Mouse (Mus musculus) MEL (cell line): Measurements from ENCODE around the gene Fam189b. TPM values are rescaled to one million over a fixed set of nuclear protein-coding genes. Genes with fewer than 3 reads are reported as not detected.

Experiments used
- DNase-seq: peaks from one replicate; pipeline ENCODE4 v3.0.0; 2011; ENCODE audit warnings: low read depth, low spot score
- H3K27ac ChIP-seq: 2 replicates; pipeline ENCODE4 v1.5.1; 2012; ENCODE audit warnings: low read depth, mild to moderate bottlenecking, control low read depth, low read length, moderate library complexity; ENCODE audit not compliant: control insufficient read depth
- H3K27me3 ChIP-seq, 2 experiments: fragments of 150-350 bp in 1 of 2; sonication (generic) in 1 of 2; 2 replicates each; pipeline ENCODE4 v1.6.1; 2012; ENCODE audit warnings: low read length in 2 of 2, mild to moderate bottlenecking in 2 of 2, improper control_type of control experiment in 1 of 2, moderate library complexity in 1 of 2; ENCODE audit not compliant: insufficient read depth in 2 of 2, control insufficient read depth in 1 of 2
- H3K36me3 ChIP-seq, 2 experiments: 2 replicates each; pipeline ENCODE4 v1.6.1; 2012 to 2014; ENCODE audit warnings: low read length in 2 of 2, improper control_type of control experiment in 1 of 2, inconsistent platforms in 1 of 2, mild to moderate bottlenecking in 1 of 2; ENCODE audit not compliant: insufficient read depth in 2 of 2, control insufficient read depth in 1 of 2
- H3K4me1 ChIP-seq, 2 experiments: fragments of 150-350 bp in 1 of 2; sonication (generic) in 1 of 2; 2 replicates each; pipeline ENCODE4 v1.6.1; 2012; ENCODE audit warnings: low read length in 2 of 2, improper control_type of control experiment in 1 of 2, mild to moderate bottlenecking in 1 of 2; ENCODE audit not compliant: insufficient read depth in 2 of 2, control insufficient read depth in 1 of 2
- H3K4me3 ChIP-seq, 2 experiments: fragments of 150-350 bp in 1 of 2; sonication (generic) in 1 of 2; 2 replicates each; pipeline ENCODE4 v1.5.1; 2012; ENCODE audit warnings: low read depth in 2 of 2, low read length in 2 of 2, mild to moderate bottlenecking in 2 of 2, moderate library complexity in 2 of 2, control low read depth in 1 of 2, improper control_type of control experiment in 1 of 2; ENCODE audit not compliant: control insufficient read depth in 1 of 2, insufficient read depth in 1 of 2
- H3K79me2 ChIP-seq: 2 replicates; pipeline ENCODE4 v1.6.1; 2012; ENCODE audit warnings: mild to moderate bottlenecking, low read length, moderate library complexity; ENCODE audit not compliant: control insufficient read depth, poor library complexity, insufficient read depth
- H3K9ac ChIP-seq: 2 replicates; pipeline ENCODE4 v1.6.1; 2012; ENCODE audit warnings: low read depth, mild to moderate bottlenecking, control low read depth, low read length, moderate library complexity; ENCODE audit not compliant: control insufficient read depth, poor library complexity, severe bottlenecking
- H3K9me3 ChIP-seq: fragments of 150-350 bp; sonication (generic); replicated peaks from 2 replicates; pipeline ENCODE4 v1.6.1; 2012; ENCODE audit warnings: mild to moderate bottlenecking, low read length, improper control_type of control experiment, moderate library complexity; ENCODE audit not compliant: insufficient read depth
- BHLHE40 ChIP-seq: IDR thresholded peaks from 2 replicates; pipeline ENCODE4 v1.6.1; 2012; ENCODE audit warnings: low read depth, mild to moderate bottlenecking, inconsistent platforms, low read length, improper control_type of control experiment, borderline replicate concordance
- CTCF ChIP-seq, 3 experiments: IDR thresholded peaks in 2 of 3; conservative IDR thresholded peaks in 1 of 3; 2 replicates each; pipeline ENCODE4 v1.5.1; 2011 to 2012; ENCODE audit warnings: low read length in 3 of 3, low read depth in 2 of 3, mild to moderate bottlenecking in 2 of 3, improper control_type of control experiment in 1 of 3, inconsistent platforms in 1 of 3, mixed read lengths in 1 of 3, moderate library complexity in 1 of 3; ENCODE audit not compliant: control insufficient read depth in 1 of 3, insufficient read depth in 1 of 3, poor library complexity in 1 of 3, severe bottlenecking in 1 of 3
- EP300 ChIP-seq, 2 experiments: IDR thresholded peaks; 2 replicates each; pipeline ENCODE4 v1.6.1; 2011; ENCODE audit warnings: improper control_type of control experiment in 2 of 2, low read length in 2 of 2, low read depth in 1 of 2, mild to moderate bottlenecking in 1 of 2
- ETS1 ChIP-seq: IDR thresholded peaks from 2 replicates; pipeline ENCODE4 v1.6.1; 2012; ENCODE audit warnings: low read depth, mild to moderate bottlenecking, inconsistent platforms, low read length, improper control_type of control experiment, moderate library complexity
- GABPA ChIP-seq: IDR thresholded peaks from 2 replicates; pipeline ENCODE4 v1.6.1; 2012; ENCODE audit warnings: low read depth, mild to moderate bottlenecking, inconsistent platforms, low read length, improper control_type of control experiment, moderate library complexity
- JUND ChIP-seq: IDR thresholded peaks from 2 replicates; pipeline ENCODE4 v1.6.1; 2011; ENCODE audit warnings: low read depth, mild to moderate bottlenecking, improper control_type of control experiment, low read length
- KAT2A ChIP-seq: conservative IDR thresholded peaks from 2 replicates; pipeline ENCODE4 v1.6.1; 2012; ENCODE audit warnings: low read depth, low read length, improper control_type of control experiment, inconsistent platforms
- MAZ ChIP-seq: IDR thresholded peaks from 2 replicates; pipeline ENCODE4 v1.6.1; 2012; ENCODE audit warnings: low read depth, mild to moderate bottlenecking, inconsistent platforms, low read length, improper control_type of control experiment
- MEF2A ChIP-seq: IDR thresholded peaks from 2 replicates; pipeline ENCODE4 v1.6.1; 2014; ENCODE audit warnings: low read depth, mild to moderate bottlenecking, inconsistent platforms, low read length, improper control_type of control experiment; ENCODE audit not compliant: poor library complexity, insufficient replicate concordance, severe bottlenecking; ENCODE audit errors: extremely low read depth
- MXI1 ChIP-seq: IDR thresholded peaks from 2 replicates; pipeline ENCODE4 v1.6.1; 2011; ENCODE audit warnings: mild to moderate bottlenecking, low read depth, low read length, improper control_type of control experiment
- MYB ChIP-seq: IDR thresholded peaks from 2 replicates; pipeline ENCODE4 v1.6.1; 2011; ENCODE audit warnings: mild to moderate bottlenecking, low read depth, low read length, improper control_type of control experiment
- MYC ChIP-seq: IDR thresholded peaks from 2 replicates; pipeline ENCODE4 v1.6.1; 2011; ENCODE audit warnings: low read depth, mild to moderate bottlenecking, low read length, improper control_type of control experiment, moderate library complexity
- NELFE ChIP-seq: IDR thresholded peaks from 2 replicates; pipeline ENCODE4 v1.6.1; 2011; ENCODE audit warnings: low read depth, low read length, improper control_type of control experiment
- NRF1 ChIP-seq: IDR thresholded peaks from 2 replicates; pipeline ENCODE4 v1.6.1; 2014; ENCODE audit warnings: low read depth, mild to moderate bottlenecking, inconsistent platforms, low read length, improper control_type of control experiment, moderate library complexity; ENCODE audit not compliant: poor library complexity, insufficient read depth, severe bottlenecking
- POLR2A ChIP-seq, 2 experiments: IDR thresholded peaks; 2 replicates each; pipeline ENCODE4 v1.6.1; 2011 to 2012; ENCODE audit warnings: low read length in 2 of 2, mild to moderate bottlenecking in 2 of 2, control low read depth in 1 of 2, improper control_type of control experiment in 1 of 2, low read depth in 1 of 2, moderate library complexity in 1 of 2; ENCODE audit not compliant: control insufficient read depth in 1 of 2, insufficient read depth in 1 of 2, poor library complexity in 1 of 2
- RAD21 ChIP-seq: IDR thresholded peaks from 2 replicates; pipeline ENCODE4 v1.6.1; 2011; ENCODE audit warnings: mild to moderate bottlenecking, low read depth, low read length, improper control_type of control experiment
- RCOR1 ChIP-seq: IDR thresholded peaks from 2 replicates; pipeline ENCODE4 v1.6.1; 2012; ENCODE audit warnings: low read depth, mild to moderate bottlenecking, inconsistent platforms, low read length, improper control_type of control experiment
- SIN3A ChIP-seq: IDR thresholded peaks from 2 replicates; pipeline ENCODE4 v1.6.1; 2012; ENCODE audit warnings: low read length, improper control_type of control experiment, inconsistent platforms
- TAL1 ChIP-seq: IDR thresholded peaks from 2 replicates; pipeline ENCODE4 v1.6.1; 2012; ENCODE audit warnings: mild to moderate bottlenecking, inconsistent platforms, low read length, moderate library complexity, mixed read lengths
- TBP ChIP-seq: IDR thresholded peaks from 2 replicates; pipeline ENCODE4 v1.8.0; 2011; ENCODE audit warnings: low read depth, low read length, improper control_type of control experiment
- TCF12 ChIP-seq: IDR thresholded peaks from 2 replicates; pipeline ENCODE4 v1.6.1; 2014; ENCODE audit warnings: low read depth, mild to moderate bottlenecking, inconsistent platforms, low read length, improper control_type of control experiment, moderate library complexity
- USF1 ChIP-seq: IDR thresholded peaks from 2 replicates; pipeline ENCODE4 v1.6.1; 2014; ENCODE audit warnings: low read depth, mild to moderate bottlenecking, inconsistent platforms, low read length, improper control_type of control experiment, moderate library complexity
- USF2 ChIP-seq, 2 experiments: IDR thresholded peaks; 2 replicates each; pipeline ENCODE4 v1.6.1; 2011 to 2012; ENCODE audit warnings: improper control_type of control experiment in 2 of 2, low read length in 2 of 2, borderline replicate concordance in 1 of 2, inconsistent platforms in 1 of 2, low read depth in 1 of 2, mild to moderate bottlenecking in 1 of 2; ENCODE audit not compliant: insufficient read depth in 1 of 2
- ZMIZ1 ChIP-seq: IDR thresholded peaks from 2 replicates; pipeline ENCODE4 v1.6.1; 2012; ENCODE audit warnings: low read depth, mild to moderate bottlenecking, inconsistent platforms, low read length, improper control_type of control experiment, moderate library complexity
- ZNF384 ChIP-seq: IDR thresholded peaks from 2 replicates; pipeline ENCODE4 v1.6.1; 2012; ENCODE audit warnings: low read depth, mild to moderate bottlenecking, inconsistent platforms, low read length, improper control_type of control experiment
- polyA plus RNA-seq, 2 experiments: library from polyadenylated mRNA; stranded (reverse) in 1 of 2; unstranded in 1 of 2; fragments of >175 nt in 1 of 2; fragments of >200 nt in 1 of 2; gene quantifications; 2 replicates each; pipeline versions ENCODE4 v1.2.1 to v1.2.4; 2012; ENCODE audit warnings: low replicate concordance in 2 of 2, low read depth in 1 of 2; ENCODE audit not compliant: insufficient read length in 2 of 2, insufficient read depth in 1 of 2, missing spikeins in 1 of 2
- total RNA-seq: library from RNA; depleted of rRNA; stranded (reverse); fragments of 300-350 nt; gene quantifications from 2 replicates; pipeline ENCODE4 v1.2.3, GENCODE M21; 2012

Gene Fam189b
- total and polyA plus RNA-seq, 3 experiments = 7.0 to 35.3 TPM; not detected in 1

- H3K27ac ChIP-seq = no peak overlapping the region
- TF ChIP-seq MAZ = no peak
- no peak for TF ChIP-seq SIN3A
- TF ChIP-seq NRF1 = no peak
- no peak for TF ChIP-seq ETS1
- no peak for TF ChIP-seq MEF2A
- no peak for TF ChIP-seq ZMIZ1
- no peak for TF ChIP-seq MYC
- no peak for TF ChIP-seq TAL1
- no peak for TF ChIP-seq MYB
- no peak for TF ChIP-seq ZNF384
- TF ChIP-seq POLR2A (IDR thresholded peaks at IDR 0.05; ENCODE audit: control insufficient read depth in 1 of 2, insufficient read depth in 1 of 2, low read depth in 1 of 2, low read length in 2 of 2, poor library complexity in 1 of 2) = no peak
- TF ChIP-seq TBP = no peak
- no peak for TF ChIP-seq BHLHE40
- no peak for TF ChIP-seq RAD21
- no peak for TF ChIP-seq MXI1
- TF ChIP-seq RCOR1 = no peak
- TF ChIP-seq, all 39 proteins: peak for 0
Observed at GRCm38 (mm10) chr3:89221167-89221566, 38.2 kb downstream of the Fam189b start.

GRCm38 (mm10) chr3:89224796-89225195 lies 41.9 kb downstream of the Fam189b start:
- H3K79me2 ChIP-seq = no peaks in the 10 kb centered on the region
- DNase-seq = no peak
- no peaks in the 10 kb centered on the region for H3K9me3 ChIP-seq
- no peak overlapping the region for H3K9ac ChIP-seq
- no peaks in the 10 kb centered on the region for H3K27me3 ChIP-seq
- H3K36me3 ChIP-seq = peaks cover 0 to 2% of the 10 kb centered on the region in 2 experiments; a peak in 1 of 4 replicates
- H3K4me1 ChIP-seq = peaks cover 2 to 8% of the 10 kb centered on the region in 2 experiments; a peak in 3 of 4 replicates
- no peak overlapping the region for H3K4me3 ChIP-seq
- no peak for TF ChIP-seq KAT2A
- no peak for TF ChIP-seq SIN3A
- no peak for TF ChIP-seq EP300 (IDR thresholded peaks at IDR 0.05; ENCODE audit: low read depth in 1 of 2, low read length in 2 of 2)
- TF ChIP-seq TCF12 = no peak
- no peak for TF ChIP-seq MYB
- TF ChIP-seq NELFE = no peak
- no peak for TF ChIP-seq CTCF (IDR thresholded peaks at IDR 0.05 in 2 of 3, conservative IDR thresholded peaks at IDR 0.05 in 1 of 3; ENCODE audit: control insufficient read depth in 1 of 3, insufficient read depth in 1 of 3, low read depth in 2 of 3, low read length in 3 of 3, poor library complexity in 1 of 3, severe bottlenecking in 1 of 3)
- TF ChIP-seq RAD21 = no peak
- TF ChIP-seq USF1 = no peak
- no peak for TF ChIP-seq MXI1
- no peak for TF ChIP-seq MEF2A
- no peak for TF ChIP-seq JUND
- TF ChIP-seq ZNF384 = no peak
- TF ChIP-seq USF2 (IDR thresholded peaks at IDR 0.05; ENCODE audit: borderline replicate concordance in 1 of 2, insufficient read depth in 1 of 2, low read depth in 1 of 2, low read length in 2 of 2) = no peak
- TF ChIP-seq GABPA = no peak
- H3K27ac ChIP-seq = no peak overlapping the region

More at GRCm38 (mm10) chr3:89221167-89221566, 38.2 kb downstream of the Fam189b start:
- no peak for DNase-seq
- Histone ChIP-seq H3K4me3 (no peak overlapping the region), H3K9ac (no peak overlapping the region), H3K79me2 (no peaks in the 10 kb centered on the region), H3K9me3 (no peaks in the 10 kb centered on the region), H3K4me1 (no peaks in the 10 kb centered on the region), H3K27me3 (no peaks in the 10 kb centered on the region), H3K36me3 (no peaks in the 10 kb centered on the region)
